8 mouse cellular contexts compared by ENCODE assay signal in the genomic region with DNA sequence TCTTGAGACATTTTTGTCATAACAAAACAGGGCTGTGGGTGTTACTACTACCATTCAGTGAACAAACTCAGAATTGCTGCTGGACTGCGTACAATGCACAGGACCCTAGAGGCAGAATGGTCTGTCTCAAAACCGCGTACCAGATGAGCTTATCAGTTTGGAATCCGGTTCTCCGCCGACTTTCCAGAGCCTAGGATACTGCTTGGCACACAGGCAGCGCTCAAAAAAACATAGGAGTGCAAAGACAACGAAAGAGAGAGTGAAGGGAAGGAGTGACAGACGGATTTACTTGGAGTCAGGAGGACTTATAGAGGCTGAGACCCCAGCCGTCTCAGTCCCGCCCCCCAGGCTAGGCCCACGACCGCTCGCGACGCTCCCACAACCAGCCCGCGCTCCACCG. TPM values are rescaled to one million over a fixed set of nuclear protein-coding genes. Genes with fewer than 3 reads are reported as not detected.
DNase-seq lines count a peak whose midpoint lies in the region; ATAC-seq and TF ChIP-seq lines count a peak whose summit lies in the region.

No protein-coding gene starts in this region.

- TF ChIP-seq EP300 in MEL (IDR thresholded peaks at IDR 0.05; ENCODE audit: low read depth in 1 of 2, low read length in 2 of 2) = no peak

- peaks cover 24% of the 10 kb centered on the region for H3K36me3 ChIP-seq in heart, embryonic 12.5 days
- peaks cover 0 to 10% of the 10 kb centered on the region in 2 experiments; a peak in 3 of 4 replicates for H3K36me3 ChIP-seq in MEL (ENCODE audit: control insufficient read depth in 1 of 2, insufficient read depth in 2 of 2, low read length in 2 of 2)
- H3K36me3 ChIP-seq in forebrain, postnatal 0 days (ENCODE audit: insufficient read depth) = peaks cover 14% of the 10 kb centered on the region

- TF ChIP-seq POLR2A in MEL (IDR thresholded peaks at IDR 0.05; ENCODE audit: control insufficient read depth in 1 of 2, insufficient read depth in 1 of 2, low read depth in 1 of 2, low read length in 2 of 2, poor library complexity in 1 of 2) = no peak

- peak overlapping the region; percentile 71 for H3K4me2 ChIP-seq in heart, embryonic 12.5 days
- peak overlapping the region; percentile 53 for H3K4me2 ChIP-seq in forebrain, postnatal 0 days (ENCODE audit: low read depth)

- no peak for TF ChIP-seq CTCF in MEL (IDR thresholded peaks at IDR 0.05 in 2 of 3, conservative IDR thresholded peaks at IDR 0.05 in 1 of 3; ENCODE audit: control insufficient read depth in 1 of 3, insufficient read depth in 1 of 3, low read depth in 2 of 3, low read length in 3 of 3, poor library complexity in 1 of 3, severe bottlenecking in 1 of 3)
- no peak for TF ChIP-seq CTCF in forebrain, postnatal 0 days (IDR thresholded peaks at IDR 0.05; ENCODE audit: low read depth)

- peak overlapping the region; percentile 71 for H3K27ac ChIP-seq in heart, embryonic 12.5 days (ENCODE audit: poor library complexity, severe bottlenecking)
- peak overlapping the region; percentile 44 for H3K27ac ChIP-seq in MEL (ENCODE audit: control insufficient read depth, low read depth, low read length)
- peak overlapping the region; percentile 81 for H3K27ac ChIP-seq in forebrain, postnatal 0 days (ENCODE audit: low read depth, low read length)

- no peaks in the 10 kb centered on the region for H3K27me3 ChIP-seq in heart, embryonic 12.5 days (replicated peaks)
- no peaks in the 10 kb centered on the region for H3K27me3 ChIP-seq in MEL (ENCODE audit: control insufficient read depth in 1 of 2, insufficient read depth in 2 of 2, low read length in 2 of 2)
- H3K27me3 ChIP-seq in forebrain, postnatal 0 days (ENCODE audit: insufficient read depth, low read length) = no peaks in the 10 kb centered on the region

- TF ChIP-seq RAD21 in MEL (IDR thresholded peaks at IDR 0.05; ENCODE audit: low read depth, low read length) = no peak

- no peak for DNase-seq in heart, adult 11 months
- DNase-seq in MEL (ENCODE audit: low read depth, low spot score) = no peak
- no peak for DNase-seq in forebrain, postnatal 0 days
- peak; percentile 26 for DNase-seq in lung, postnatal 36 days
- no peak for DNase-seq in left cerebral cortex, adult 11 months (ENCODE audit: low spot score)
- no peak for DNase-seq in kidney, adult 18-20 months
- DNase-seq in layer of hippocampus, adult 9-10 months (ENCODE audit: low spot score) = no peak

- peaks cover 62% of the 10 kb centered on the region for H3K4me1 ChIP-seq in heart, embryonic 12.5 days (replicated peaks)
- H3K4me1 ChIP-seq in MEL (ENCODE audit: control insufficient read depth in 1 of 2, insufficient read depth in 2 of 2, low read length in 2 of 2) = peaks cover 0 to 8% of the 10 kb centered on the region in 2 experiments; a peak in 1 of 4 replicates
- peaks cover 25% of the 10 kb centered on the region for H3K4me1 ChIP-seq in forebrain, postnatal 0 days (ENCODE audit: insufficient read depth)

- no peaks in the 10 kb centered on the region for H3K9me3 ChIP-seq in heart, embryonic 12.5 days (replicated peaks)
- no peaks in the 10 kb centered on the region for H3K9me3 ChIP-seq in MEL (replicated peaks; ENCODE audit: insufficient read depth, low read length)
- H3K9me3 ChIP-seq in forebrain, postnatal 0 days (ENCODE audit: low read length) = no peaks in the 10 kb centered on the region

- WGBS in heart, embryonic 12.5 days = under 1% methylated on average over 16 of the region's 19 CpGs
- WGBS in forebrain, postnatal 0 days = under 1% methylated on average over 19 of the region's 19 CpGs

- H3K4me3 ChIP-seq in heart, embryonic 12.5 days = peak overlapping the region; percentile 79
- peak overlapping the region; percentile 77 to 78 for H3K4me3 ChIP-seq in MEL (ENCODE audit: control insufficient read depth in 1 of 2, insufficient read depth in 1 of 2, low read depth in 2 of 2, low read length in 2 of 2)
- H3K4me3 ChIP-seq in forebrain, postnatal 0 days (ENCODE audit: low read depth, low read length) = peak overlapping the region; percentile 67

- H3K9ac ChIP-seq in heart, embryonic 12.5 days = peak overlapping the region; percentile 92
- peak overlapping the region; percentile 86 for H3K9ac ChIP-seq in MEL (ENCODE audit: control insufficient read depth, low read depth, low read length, poor library complexity, severe bottlenecking)
- peak overlapping the region; percentile 69 for H3K9ac ChIP-seq in forebrain, postnatal 0 days

- H3K79me2 ChIP-seq in MEL (ENCODE audit: control insufficient read depth, insufficient read depth, low read length, poor library complexity) = peaks cover 46% of the 10 kb centered on the region

- no peak for ATAC-seq in heart, embryonic 12.5 days (ENCODE audit: insufficient number of reproducible peaks, low FRiP score)
- ATAC-seq in forebrain, postnatal 0 days = peak; percentile 24; the same call in 1 of the 2 replicates

TF ChIP-seq in MEL, 35 proteins besides CTCF, POLR2A, EP300 and RAD21:
- peak; percentile 61 for TF ChIP-seq GATA1 (IDR thresholded peaks at IDR 0.05; ENCODE audit: low read depth, low read length)
- TF ChIP-seq CHD1 (IDR thresholded peaks at IDR 0.05; ENCODE audit: low read depth, low read length) = 0 out of 2 replicates have a peak, but pooled peaks have one; percentile 74
- no peak for TF ChIP-seq ZMIZ1 (IDR thresholded peaks at IDR 0.05; ENCODE audit: low read depth, low read length)

RNA-seq across cellular contexts. Expression of gene Traf7, which starts 0.4 kb away (rescaled TPM):
- polyA plus RNA-seq in heart, embryonic 12.5 days (2016; fragmentation: Nextera tagmentation; extraction: Ambion mirVana) = 71.8 and 81.4 TPM in 2 replicates
- total RNA-seq in MEL (2012; rRNA removed) = 118 and 121 TPM in 2 replicates
- polyA plus RNA-seq in MEL (2012; ENCODE audit: insufficient read depth in 1 of 2, insufficient read length in 2 of 2, low read depth in 1 of 2, low replicate concordance in 2 of 2, missing spikeins in 1 of 2) = 100 to 1,000 TPM in 1 of 2 experiments, not detected in 1; 261 TPM
- total RNA-seq in forebrain, postnatal 0 days (2014; rRNA removed) = 145 and 168 TPM in 2 replicates
- polyA plus RNA-seq in forebrain, postnatal 0 days (2015; fragmentation: Nextera tagmentation; extraction: Ambion mirVana) = 81.4 and 82.0 TPM in 2 replicates

RNA-seq across cellular contexts. Expression of gene Rab26, which starts 6.7 kb away (rescaled TPM):
- polyA plus RNA-seq in heart, embryonic 12.5 days (2016; fragmentation: Nextera tagmentation; extraction: Ambion mirVana) = 1.2 TPM in 2 replicates
- total RNA-seq in MEL (2012; rRNA removed) = 0.89 and 1.0 TPM in 2 replicates
- 1 to 10 TPM in 1 of 2 experiments, not detected in 1; 1.1 TPM for polyA plus RNA-seq in MEL (2012; ENCODE audit: insufficient read depth in 1 of 2, insufficient read length in 2 of 2, low read depth in 1 of 2, low replicate concordance in 2 of 2, missing spikeins in 1 of 2)
- 5.0 and 7.1 TPM in 2 replicates for total RNA-seq in forebrain, postnatal 0 days (2014; rRNA removed)
- polyA plus RNA-seq in forebrain, postnatal 0 days (2015; fragmentation: Nextera tagmentation; extraction: Ambion mirVana) = 10.1 and 12.4 TPM in 2 replicates

RNA-seq across cellular contexts. Expression of gene Pkd1, which starts 22.3 kb away (rescaled TPM):
- 18.1 and 18.9 TPM in 2 replicates for polyA plus RNA-seq in heart, embryonic 12.5 days (2016; fragmentation: Nextera tagmentation; extraction: Ambion mirVana)
- 10.3 and 10.6 TPM in 2 replicates for total RNA-seq in MEL (2012; rRNA removed)
- polyA plus RNA-seq in MEL (2012; ENCODE audit: insufficient read depth in 1 of 2, insufficient read length in 2 of 2, low read depth in 1 of 2, low replicate concordance in 2 of 2, missing spikeins in 1 of 2) = 10 to 100 TPM in 1 of 2 experiments, not detected in 1; 10.7 TPM
- total RNA-seq in forebrain, postnatal 0 days (2014; rRNA removed) = 48.9 and 58.8 TPM in 2 replicates
- polyA plus RNA-seq in forebrain, postnatal 0 days (2015; fragmentation: Nextera tagmentation; extraction: Ambion mirVana) = 4.9 and 8.9 TPM in 2 replicates

RNA-seq across cellular contexts. Expression of gene Caskin1, which starts 38.9 kb away (rescaled TPM):
- 0.64 and 0.77 TPM in 2 replicates for polyA plus RNA-seq in heart, embryonic 12.5 days (2016; fragmentation: Nextera tagmentation; extraction: Ambion mirVana)
- 0.04 and 0.07 TPM in 2 replicates for total RNA-seq in MEL (2012; rRNA removed)
- polyA plus RNA-seq in MEL (2012; ENCODE audit: insufficient read depth in 1 of 2, insufficient read length in 2 of 2, low read depth in 1 of 2, low replicate concordance in 2 of 2, missing spikeins in 1 of 2) = under 1 TPM in 1 of 2 experiments, not detected in 1; 0.38 TPM
- total RNA-seq in forebrain, postnatal 0 days (2014; rRNA removed) = 90.0 and 113 TPM in 2 replicates
- polyA plus RNA-seq in forebrain, postnatal 0 days (2015; fragmentation: Nextera tagmentation; extraction: Ambion mirVana) = 14.9 and 25.3 TPM in 2 replicates

RNA-seq across cellular contexts. Expression of gene Mlst8, which starts 48.4 kb away (rescaled TPM):
- polyA plus RNA-seq in heart, embryonic 12.5 days (2016; fragmentation: Nextera tagmentation; extraction: Ambion mirVana) = 17.8 and 20.5 TPM in 2 replicates
- total RNA-seq in MEL (2012; rRNA removed) = 28.5 and 35.4 TPM in 2 replicates
- polyA plus RNA-seq in MEL (2012; ENCODE audit: insufficient read depth in 1 of 2, insufficient read length in 2 of 2, low read depth in 1 of 2, low replicate concordance in 2 of 2, missing spikeins in 1 of 2) = 10 to 100 TPM in 1 of 2 experiments, not detected in 1; 57.3 TPM
- total RNA-seq in forebrain, postnatal 0 days (2014; rRNA removed) = 36.5 and 45.5 TPM in 2 replicates
- 23.9 and 28.2 TPM in 2 replicates for polyA plus RNA-seq in forebrain, postnatal 0 days (2015; fragmentation: Nextera tagmentation; extraction: Ambion mirVana)
